Mouse (Mus musculus): ENCODE data around the gene Gpatch11. TPM values are rescaled to one million over a fixed set of nuclear protein-coding genes. Genes with fewer than 3 reads are reported as not detected.

Gene Gpatch11
- total RNA-seq, 4 experiments from 2014 or later, result 15.9 to 27.9 (median 23.1) TPM

DNA sequence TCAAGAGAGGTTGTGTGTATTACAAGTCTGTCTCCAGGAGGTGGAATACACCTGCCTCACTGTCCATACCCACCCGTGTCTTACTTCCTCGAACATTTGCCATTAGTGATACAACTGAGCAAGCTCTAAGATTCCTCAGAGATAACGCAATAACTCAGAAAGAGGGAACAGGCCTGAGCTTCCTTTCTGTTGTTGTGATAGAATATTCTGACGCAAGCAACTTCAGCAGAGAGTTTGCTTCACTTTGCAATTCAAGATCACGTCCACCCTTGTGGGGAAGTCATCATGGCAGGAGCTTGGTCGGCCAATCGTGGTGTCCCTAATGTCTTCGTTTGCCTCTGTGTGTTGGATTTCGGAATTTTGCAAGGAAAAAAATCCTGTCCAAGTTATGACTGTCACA, 55.7 kb downstream of the Gpatch11 start:
- DNase-seq (ENCODE audit: low spot score in 2 of 2), result no peak

DNA sequence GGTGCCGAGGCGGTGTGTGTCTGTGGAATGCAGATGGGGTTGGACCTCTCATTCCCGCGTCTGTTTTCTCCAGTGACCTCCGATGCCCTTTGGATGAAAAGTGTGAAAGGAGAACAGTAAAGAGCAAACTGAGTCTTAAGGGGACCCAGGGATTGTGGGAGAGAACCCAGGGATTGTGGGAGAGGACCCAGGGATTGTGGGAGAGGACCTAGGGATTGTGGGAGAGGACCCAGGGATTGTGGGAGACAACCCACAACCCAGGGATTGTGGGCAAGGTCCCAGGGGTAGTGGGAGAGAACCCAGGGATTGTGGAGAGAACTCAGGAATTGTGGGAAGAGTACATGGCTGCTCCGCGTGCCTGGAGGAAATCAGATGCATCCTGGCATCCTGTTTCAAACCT, 59.6 kb downstream of the Gpatch11 start:
- no peak for DNase-seq (ENCODE audit: low spot score in 2 of 2)

DNA sequence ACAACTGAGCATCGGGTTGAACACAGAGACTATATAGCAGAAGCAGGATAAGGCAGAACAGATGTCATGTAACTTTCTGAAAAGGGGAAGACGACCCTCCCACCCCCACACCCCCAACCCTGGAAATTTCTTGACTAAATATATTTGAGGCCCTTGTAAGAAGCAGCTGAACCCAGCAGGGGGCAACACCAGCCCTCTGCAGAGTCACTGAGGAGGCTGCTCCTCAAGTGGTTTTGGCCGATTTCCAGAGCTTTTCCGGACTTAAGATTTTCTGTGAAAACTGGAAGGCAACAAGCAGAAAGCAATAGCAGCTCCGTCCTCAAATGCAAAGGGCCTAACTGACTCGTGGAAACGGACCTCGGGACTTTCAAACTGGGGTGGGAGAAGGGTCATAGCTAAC, 60.0 kb downstream of the Gpatch11 start:
- no peak for DNase-seq (ENCODE audit: low spot score in 2 of 2)

Other genes starting within 250 kb of the Gpatch11 start
- 1 to 10 TPM; 5.2 to 6.1 (median 5.3) TPM for gene Strn, start 98.4 kb upstream of the Gpatch11 start, total RNA-seq (2022)
- 1 to 10 TPM; 6.4 to 9.1 (median 8.1) TPM for gene Heatr5b, start 203 bp upstream of the Gpatch11 start, total RNA-seq (2022)
- gene Eif2ak2, start 47.0 kb downstream of the Gpatch11 start, total RNA-seq (2022), result 1 to 10 TPM; 2.7 to 3.8 (median 3.3) TPM
- gene Sult6b1, start 71.4 kb downstream of the Gpatch11 start, total RNA-seq (2022), result not detected
- gene Cebpzos, start 80.9 kb downstream of the Gpatch11 start, total RNA-seq (2022), result 10 to 100 TPM; 34.6 to 42.7 (median 37.3) TPM
- 10 to 100 TPM; 22.7 to 28.6 (median 24.2) TPM for gene Cebpz, start 101.5 kb downstream of the Gpatch11 start, total RNA-seq (2022)
- gene Ndufaf7, start 101.6 kb downstream of the Gpatch11 start, total RNA-seq (2022), result 10 to 100 TPM; 25.6 to 32.1 (median 28.7) TPM
- gene Prkd3, start 185.2 kb downstream of the Gpatch11 start, total RNA-seq (2022), result 10 to 100 TPM in 1 of 4 experiments, 1 to 10 TPM in 3; 7.8 to 11.2 (median 9.0) TPM
- 1 to 10 TPM; 1.1 to 2.8 (median 1.7) TPM for gene Qpct, start 216.3 kb downstream of the Gpatch11 start, total RNA-seq (2022)

All from gastrocnemius, adult 8-10 months (tissue).